ENCODE assay signal across 10 mouse cellular contexts in genomic region chr9:35030823-35031222, GRCm38 (mm10).
A peak's percentile ranks its signal among the peaks of the same experiment; 100 is the strongest.
DNase-seq lines count a peak whose midpoint lies in the region; TF ChIP-seq lines count a peak whose summit lies in the region.
"Had no signal": no experiment of that assay in that cellular context is flagged by ENCODE, and none has a peak within 500 bp of the region (broad histone marks: within the 10 kb centered on the region; RNA-seq: fewer than 3 reads in every experiment).

No protein-coding gene starts in this region.

- no peak overlapping the region for H3K9ac ChIP-seq in CH12.LX (ENCODE audit: insufficient read depth, low read depth)
- H3K9ac ChIP-seq: hindbrain, embryonic 15.5 days; lung, embryonic 15.5 days had no signal

- no peak for TF ChIP-seq EP300 in CH12.LX (IDR thresholded peaks at IDR 0.05; ENCODE audit: low read length)

- TF ChIP-seq CTCF in CH12.LX (conservative IDR thresholded peaks at IDR 0.05 in 1 of 2, IDR thresholded peaks at IDR 0.05 in 1 of 2; ENCODE audit: low read depth in 2 of 2, low read length in 2 of 2) = peak in 1 of 2 experiments; percentile 49; a peak in 2 of 4 replicates

- peaks cover 0 to 17% of the 10 kb centered on the region in 2 experiments; a peak in 2 of 4 replicates for H3K4me1 ChIP-seq in CH12.LX (ENCODE audit: control insufficient read depth in 1 of 2, insufficient read depth in 2 of 2)

- no peak overlapping the region for H3K4me2 ChIP-seq in CH12.LX (ENCODE audit: insufficient read depth, low read depth, poor library complexity, severe bottlenecking)
- H3K4me2 ChIP-seq: hindbrain, embryonic 15.5 days; lung, embryonic 15.5 days had no signal

- TF ChIP-seq RAD21 in CH12.LX (IDR thresholded peaks at IDR 0.05; ENCODE audit: low read depth, low read length) = peak; percentile 58

- H3K9me3 ChIP-seq in CH12.LX (replicated peaks; ENCODE audit: low read length) = no peaks in the 10 kb centered on the region
- H3K9me3 ChIP-seq: hindbrain, embryonic 15.5 days; lung, embryonic 15.5 days had no signal

- no peaks in the 10 kb centered on the region for H3K27me3 ChIP-seq in CH12.LX (replicated peaks)
- H3K27me3 ChIP-seq: hindbrain, embryonic 15.5 days; lung, embryonic 15.5 days had no signal

- dilution Hi-C loops in CH12.LX (cut with MboI; ENCODE audit: extremely low pct_ligation_motif_present, extremely low pct_unique_long_range_greater_than_20kb, low sequenced_read_pairs) = no loop called here

- no peak overlapping the region for H3K27ac ChIP-seq in CH12.LX (ENCODE audit: insufficient read depth, low read depth)
- H3K27ac ChIP-seq: hindbrain, embryonic 15.5 days; lung, embryonic 15.5 days had no signal

- peak; percentile 39 for DNase-seq in cerebellum, adult 9-10 months
- no peak for DNase-seq in cerebellum, adult 8-10 months
- peak; percentile 66 for DNase-seq in layer of hippocampus, adult 11-12 months (ENCODE audit: low spot score)
- DNase-seq in layer of hippocampus, adult 8-10 months (ENCODE audit: low spot score in 2 of 2) = no peak
- no peak for DNase-seq in CH12.LX (ENCODE audit: extremely low read depth)
- peak; percentile 35 to 48 for DNase-seq in kidney, postnatal 4 days
- DNase-seq in B cell, adult 2 months = no peak
- no peak for DNase-seq in frontal cortex, postnatal 36 days (ENCODE audit: low spot score in 2 of 2)

- no peaks in the 10 kb centered on the region for H3K36me3 ChIP-seq in CH12.LX (replicated peaks in 1 of 2; ENCODE audit: control insufficient read depth in 1 of 2, insufficient read depth in 1 of 2, low read length in 1 of 2)
- H3K36me3 ChIP-seq: lung, embryonic 15.5 days had no signal

- no peaks in the 10 kb centered on the region for H3K79me2 ChIP-seq in CH12.LX (replicated peaks; ENCODE audit: control insufficient read depth, extremely low read depth, insufficient read depth, poor library complexity, severe bottlenecking)

- H3K4me3 ChIP-seq in CH12.LX (replicated peaks in 1 of 3; ENCODE audit: low read depth in 2 of 3, low read length in 2 of 3, poor library complexity in 1 of 3) = no peak overlapping the region
- H3K4me3 ChIP-seq: hindbrain, embryonic 15.5 days; lung, embryonic 15.5 days had no signal

- in situ Hi-C loops in CH12.LX (cut with MboI; ENCODE audit: low pct_ligation_motif_present, low pct_unique_long_range_greater_than_20kb, low sequenced_read_pairs) = loop anchor here (25.0 kb wide), 1 partner anchor 506 kb away; no protein-coding TSS in a partner anchor

- TF ChIP-seq POLR2A in CH12.LX (IDR thresholded peaks at IDR 0.05; ENCODE audit: low read depth, low read length) = no peak

TF ChIP-seq in CH12.LX, 34 proteins besides CTCF, POLR2A, EP300 and RAD21:
- TF ChIP-seq ZC3H11A (IDR thresholded peaks at IDR 0.05; ENCODE audit: low read depth, low read length) (no peak), HCFC1 (IDR thresholded peaks at IDR 0.05; ENCODE audit: low read depth, low read length) (no peak), MAFK (IDR thresholded peaks at IDR 0.05; ENCODE audit: insufficient replicate concordance, low read length) (no peak), SMC3 (IDR thresholded peaks at IDR 0.05; ENCODE audit: low read depth, low read length) (peak; percentile 41)
TF ChIP-seq in CH12.LX: peak in this region for 1.

Comparison
In these comparisons a context has a peak if more than half of its experiments do, and no peak if none do; other contexts are left out.
1. DNase-seq: peak in cerebellum, adult 9-10 months (single experiment), layer of hippocampus, adult 11-12 months (single experiment) and kidney, postnatal 4 days (2 of 2); none in cerebellum, adult 8-10 months (single experiment), layer of hippocampus, adult 8-10 months (0 of 2), CH12.LX (single experiment), B cell, adult 2 months (0 of 2) and frontal cortex, postnatal 36 days (0 of 2).